Mouse (Mus musculus) frontal cortex, postnatal 25 days (tissue): Measurements from ENCODE around the gene Chtop.

Source experiments
- DNase-seq, 2 experiments: peaks; one replicate each; pipeline ENCODE4 v3.0.0; 2022; ENCODE audit warnings: low spot score in 2 of 2

The Chtop gene

DNA sequence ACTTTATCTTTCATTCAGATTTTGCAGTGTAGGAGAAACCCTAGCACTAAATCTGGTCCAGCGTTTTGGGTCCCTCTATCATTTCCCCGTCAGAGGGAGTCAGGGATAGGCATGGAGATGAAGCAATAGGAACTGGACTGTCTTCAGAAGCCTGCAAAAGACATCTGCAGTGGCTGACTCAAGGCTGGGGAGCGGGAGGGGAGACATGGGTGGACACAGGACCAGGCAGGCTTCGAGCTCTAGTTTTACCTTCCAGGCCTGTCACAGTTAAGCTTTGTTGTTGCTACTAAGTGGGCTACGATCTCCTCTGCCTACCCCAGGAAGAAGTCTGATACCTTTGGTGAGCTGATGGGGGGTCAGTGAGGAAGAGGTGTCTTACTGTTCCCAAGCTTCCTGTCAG is 3.0 kb upstream of the Chtop start:
- no peak for DNase-seq

- no peak for DNase-seq
These were observed 437 bp upstream of the Chtop start for GRCm38 (mm10) chr3:90509747-90510123.

- no peak for DNase-seq
These were observed 880 bp downstream of the Chtop start for GRCm38 (mm10) chr3:90508287-90508949.

DNA sequence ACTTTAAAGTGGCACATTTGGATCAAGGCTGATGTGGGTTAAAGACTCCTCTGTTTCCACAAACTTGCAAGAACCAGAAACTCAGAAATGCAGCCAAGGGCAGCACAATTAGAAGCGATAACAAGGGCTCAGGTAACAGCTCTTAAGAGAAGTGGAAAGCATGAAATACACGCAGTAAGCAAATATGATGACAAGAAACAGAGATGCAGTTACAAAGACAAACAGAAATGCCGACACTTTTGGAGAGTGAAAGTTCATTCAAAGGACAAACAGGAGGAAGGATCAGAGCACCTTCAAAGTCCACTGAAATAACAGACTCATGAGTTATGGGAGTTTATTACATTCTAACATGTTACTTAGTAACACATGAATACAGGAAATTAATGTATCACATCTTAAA is 2.9 kb downstream of the Chtop start:
- no peak for DNase-seq

DNA sequence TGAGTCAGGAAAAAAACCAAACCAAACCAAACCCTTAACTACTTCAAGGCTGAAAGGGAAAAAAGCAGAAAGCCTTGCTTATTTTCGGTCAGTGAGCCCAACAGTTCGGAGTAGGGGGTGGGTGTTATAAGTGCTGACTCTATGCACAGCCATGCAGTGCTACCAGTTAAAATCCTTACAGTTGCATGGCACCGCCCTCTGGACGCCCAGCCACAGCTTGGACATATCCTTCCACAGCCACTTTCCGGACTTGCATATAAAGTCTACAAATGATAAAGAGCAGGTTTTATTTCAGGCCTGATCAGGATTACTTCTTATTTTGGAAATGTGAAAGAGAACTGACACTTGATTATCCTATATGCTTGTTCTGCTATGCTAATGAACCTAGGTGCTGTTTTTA is 4.1 kb downstream of the Chtop start:
- DNase-seq: no peak

DNA sequence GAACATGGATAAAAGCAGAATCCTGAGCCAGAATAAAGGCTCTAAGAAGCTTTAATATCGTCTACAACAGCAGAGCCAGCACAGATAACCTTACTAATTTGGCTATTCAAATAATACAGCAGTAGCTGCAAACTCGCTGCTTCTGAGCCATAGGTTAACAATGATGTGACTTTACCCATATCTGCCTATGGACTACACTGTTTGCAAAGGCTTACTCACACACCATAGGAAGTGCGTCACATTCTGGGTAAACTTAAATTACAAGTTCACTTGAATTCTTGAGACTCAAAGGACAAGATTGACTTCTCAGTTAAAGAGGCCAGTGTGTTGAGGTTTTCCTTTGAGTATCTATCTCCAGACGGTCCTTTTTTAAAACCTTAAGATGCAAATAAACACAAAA is 5.9 kb downstream of the Chtop start:
- no peak for DNase-seq

- DNase-seq: no peak
These were observed 11.7 kb downstream of the Chtop start for GRCm38 (mm10) chr3:90497597-90497996.

DNA sequence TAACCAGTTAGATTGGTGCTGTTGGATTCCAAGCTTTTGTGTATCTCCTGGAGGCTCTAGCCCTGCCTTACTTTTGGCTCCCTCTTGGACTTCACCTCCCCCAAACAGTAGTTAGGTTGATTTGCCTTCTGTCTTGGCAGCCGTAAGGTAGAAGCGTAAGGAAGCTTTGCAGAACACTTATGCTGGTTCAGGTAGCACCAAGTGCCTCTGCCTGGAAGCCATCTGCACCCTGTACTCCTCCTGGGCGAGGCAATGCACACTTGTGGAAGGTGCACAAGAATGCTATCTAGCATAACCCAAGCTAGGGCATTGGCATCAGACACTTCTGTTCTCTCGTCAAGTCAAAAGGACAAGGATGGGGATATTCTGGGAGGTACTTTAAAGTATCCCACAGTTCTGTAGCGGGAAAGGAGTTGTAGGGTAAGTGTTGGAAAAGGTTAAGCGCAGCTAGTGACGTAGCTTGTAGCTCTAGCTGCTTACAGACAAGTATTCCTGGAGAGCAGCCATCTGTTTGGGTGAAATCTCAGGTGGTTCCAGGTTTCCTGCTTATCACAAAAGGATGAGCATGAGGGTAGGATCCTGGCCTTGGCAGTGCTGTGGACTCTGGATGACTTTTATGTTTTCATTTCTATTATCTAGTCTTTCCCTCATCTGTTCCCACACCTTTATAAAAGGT is 13.3 kb downstream of the Chtop start:
- DNase-seq: no peak

- no peak for DNase-seq
These were observed 15.3 kb downstream of the Chtop start for GRCm38 (mm10) chr3:90493831-90494540.

GRCm38 (mm10) chr3:90491350-90491749 is 17.9 kb downstream of the Chtop start:
- DNase-seq: peak in 1 of 2 experiments; percentile 36

DNA sequence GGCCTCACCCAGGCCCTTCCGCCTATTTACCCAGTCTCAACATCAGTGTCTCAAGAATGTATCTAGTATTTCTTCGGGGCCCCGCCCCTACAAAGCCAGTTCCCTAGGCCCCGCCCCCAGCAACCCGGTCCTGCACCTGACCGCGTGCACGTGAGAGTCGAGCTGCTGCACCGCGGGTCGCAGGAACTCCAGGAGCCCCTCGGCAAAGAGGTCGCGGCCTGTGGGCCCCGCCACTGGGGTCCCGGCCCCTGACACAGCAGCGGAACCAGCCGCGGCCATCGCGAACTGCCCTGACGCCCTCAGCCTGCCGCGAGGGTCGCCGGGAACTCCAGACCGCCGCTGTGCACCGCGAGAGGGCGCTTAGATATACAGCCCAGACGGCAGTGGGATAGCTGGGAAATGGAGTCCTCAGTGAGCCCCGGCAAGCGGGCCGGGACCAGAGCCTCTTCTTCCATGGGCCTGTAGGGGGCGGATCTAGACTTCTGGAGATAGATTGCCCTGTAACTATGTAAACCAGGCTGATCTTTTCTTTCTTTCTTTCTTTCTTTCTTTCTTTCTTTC is 18.5 kb downstream of the Chtop start, which contains the start of gene Snapin:
TSS of gene Snapin (minus strand) at position 338 of the 561 bp plus-strand sequence.
- DNase-seq: peak; percentile 91 to 92

GRCm38 (mm10) chr3:90488576-90488975 is 20.7 kb downstream of the Chtop start:
- no peak for DNase-seq

GRCm38 (mm10) chr3:90486998-90487397 is 22.3 kb downstream of the Chtop start:
- no peak for DNase-seq

DNA sequence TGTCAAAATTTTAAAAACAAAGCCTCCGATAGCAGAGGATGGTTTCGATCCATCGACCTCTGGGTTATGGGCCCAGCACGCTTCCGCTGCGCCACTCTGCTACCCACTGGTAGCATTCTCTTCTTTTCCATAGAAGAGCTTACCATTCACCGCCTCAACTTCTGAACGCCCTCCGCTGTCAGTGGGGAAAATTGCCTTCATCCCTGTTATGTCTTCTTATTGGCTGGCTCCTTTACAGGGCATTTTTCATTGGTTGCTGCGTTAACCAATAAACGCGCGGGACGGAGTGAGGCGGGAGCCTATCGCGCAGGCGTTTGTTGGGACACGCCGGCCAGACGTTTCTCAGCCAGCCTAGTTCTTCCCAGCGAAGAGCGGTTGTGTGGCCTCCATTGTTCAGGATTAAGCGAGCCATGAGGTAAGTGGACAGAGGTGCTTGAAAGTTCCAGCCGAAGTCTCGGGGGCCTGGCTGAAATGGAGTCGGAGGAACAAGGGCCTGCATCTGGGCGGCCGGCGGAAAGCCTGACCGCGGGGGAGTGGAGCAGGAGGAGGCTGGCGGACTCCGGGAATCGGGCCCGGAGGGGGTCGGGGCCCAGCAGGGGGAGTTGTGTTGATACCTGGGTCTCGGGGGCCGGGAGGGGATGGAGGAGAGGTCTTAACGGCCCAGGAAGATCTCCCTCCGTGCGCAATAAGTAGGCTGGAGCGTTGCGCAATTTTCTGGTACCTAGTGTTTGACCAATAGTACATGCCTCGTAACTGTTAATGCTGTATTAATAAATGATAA is 33.3 kb downstream of the Chtop start, which contains the start of gene Ilf2:
TSS of gene Ilf2 (plus strand) at position 296 of the 781 bp plus-strand sequence.
- peak; percentile 90 to 92 for DNase-seq

GRCm38 (mm10) chr3:90475151-90475830 is 34.0 kb downstream of the Chtop start:
- no peak for DNase-seq

DNA sequence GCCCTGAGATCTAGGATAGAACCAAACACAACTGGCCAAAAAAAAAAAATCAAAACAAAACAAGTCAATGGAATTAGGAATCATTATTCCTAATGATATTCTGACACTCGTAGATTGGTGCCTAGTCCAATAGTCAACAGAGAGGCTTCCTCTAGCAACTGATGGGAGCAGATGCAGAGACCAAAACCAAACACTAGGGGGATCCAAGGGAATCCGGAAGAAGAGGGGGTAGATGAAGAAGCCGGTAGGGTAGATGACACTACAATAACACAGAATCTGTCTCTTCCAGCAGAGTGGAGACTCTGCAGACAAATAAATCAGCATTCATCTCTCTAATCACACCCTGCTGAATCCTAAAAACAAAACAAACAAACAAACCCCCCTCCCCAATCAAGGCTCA is 37.1 kb downstream of the Chtop start:
- DNase-seq: no peak

GRCm38 (mm10) chr3:90467618-90468300 is 41.5 kb downstream of the Chtop start:
- no peak for DNase-seq

DNA sequence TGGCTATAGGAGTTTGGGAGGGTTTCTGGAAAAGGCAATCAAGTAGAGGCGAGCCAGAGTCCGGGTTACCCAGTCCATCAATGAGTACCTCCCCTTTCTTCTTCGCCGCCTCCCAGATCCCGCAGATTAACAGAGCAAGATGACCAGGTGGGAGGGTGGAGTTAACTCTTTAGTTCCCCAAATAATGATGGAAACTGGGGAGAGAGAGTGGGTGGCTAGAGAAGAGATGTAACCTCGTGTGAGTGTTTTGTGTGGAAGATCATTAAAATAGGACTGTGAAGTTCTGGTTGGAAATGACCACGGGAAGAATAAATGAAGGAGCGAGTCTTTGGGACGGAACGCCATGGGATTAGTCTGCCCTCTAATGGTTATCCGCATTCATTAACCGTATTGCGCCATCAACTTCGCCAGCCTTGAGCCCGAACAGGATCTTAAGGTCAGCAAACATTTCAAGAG is 43.0 kb downstream of the Chtop start:
- peak in 1 of 2 experiments; percentile 47 for DNase-seq

DNA sequence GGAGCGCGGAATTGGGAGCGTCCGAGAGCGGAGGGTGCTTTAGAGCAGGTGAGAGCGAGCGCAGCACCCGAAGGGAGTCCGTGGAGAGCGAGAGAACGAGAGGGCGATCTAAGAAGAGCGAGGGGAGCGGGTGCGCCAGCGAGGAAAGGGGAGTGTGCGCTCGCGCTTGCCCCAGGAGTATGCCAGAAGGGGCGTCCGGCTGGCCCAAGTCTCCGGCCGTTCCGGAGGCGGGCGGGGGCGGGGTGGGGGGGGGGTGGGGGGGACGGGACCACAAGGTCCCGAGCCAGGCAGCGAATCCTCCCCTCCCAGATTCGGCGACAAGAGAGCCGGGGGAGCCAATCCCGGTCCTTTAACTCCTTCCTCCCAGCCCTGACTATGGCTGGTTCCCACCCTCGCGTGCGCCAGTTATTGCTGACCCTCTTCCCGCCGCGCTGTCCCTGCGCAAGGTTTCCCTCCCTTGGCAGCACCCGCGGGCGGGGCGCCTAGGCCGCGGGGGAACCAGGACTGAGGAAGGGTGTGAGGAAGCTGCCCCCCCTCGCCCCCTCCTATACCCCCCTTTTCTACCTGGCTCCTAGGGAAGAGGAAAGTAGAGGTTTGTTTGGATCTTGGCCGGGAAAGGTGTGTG is 43.5 kb downstream of the Chtop start, which contains the start of gene Npr1:
TSS of gene Npr1 (minus strand) at position 181 of the 625 bp plus-strand sequence.
- no peak for DNase-seq
